Mouse (Mus musculus) hematopoietic stem cell, adult 5-6 weeks (primary cell): Measurements from ENCODE around the gene Tnpo2. TPM values are rescaled to one million over a fixed set of nuclear protein-coding genes. Genes with fewer than 3 reads are reported as not detected.
A peak's percentile ranks its signal among the peaks of the same experiment; 100 is the strongest.

Source experiments
- ATAC-seq, 2 experiments: fragments of 125-278 bp in 1 of 2; replicated peaks in 1 of 2; 2 replicates each; pipeline ENCODE4 v1.8.0; 2016 to 2017; ENCODE audit warnings: inconsistent platforms in 2 of 2, mild to moderate bottlenecking in 2 of 2, moderate number of reproducible peaks in 2 of 2, low read depth in 1 of 2, moderate TSS enrichment in 1 of 2; ENCODE audit not compliant: low FRiP score in 2 of 2, poor library complexity in 2 of 2, severe bottlenecking in 2 of 2, insufficient read depth in 1 of 2, low TSS enrichment in 1 of 2
- total RNA-seq: library from RNA; stranded (forward); fragments of 172-1452, 232-1000 nt; gene quantifications from 2 replicates; pipeline ENCODE4 v1.2.3, GENCODE M21; 2017

The Tnpo2 gene
- total RNA-seq, 1 experiment from 2014 or later, result 23.0 TPM

DNA sequence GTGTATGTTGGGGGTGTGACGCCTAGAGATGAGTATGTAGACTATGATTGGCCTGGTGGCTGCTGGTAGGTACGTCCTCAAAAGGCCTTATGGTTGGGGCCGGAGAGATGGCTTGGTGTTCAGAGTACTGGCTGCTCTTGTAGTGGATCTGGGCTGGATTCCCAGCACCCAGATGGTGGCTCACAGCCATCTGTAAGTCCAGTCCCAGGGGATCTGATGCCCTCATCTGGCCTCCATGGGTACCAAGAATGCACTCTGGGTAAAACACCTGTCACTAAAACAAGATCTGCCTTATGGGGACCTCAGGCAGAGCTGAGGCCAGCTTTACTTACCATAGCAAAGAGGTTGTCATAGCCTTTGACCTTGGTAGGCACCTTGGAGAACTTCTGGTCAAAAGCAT lies 12.9 kb upstream of the Tnpo2 start:
- no peak for ATAC-seq

DNA sequence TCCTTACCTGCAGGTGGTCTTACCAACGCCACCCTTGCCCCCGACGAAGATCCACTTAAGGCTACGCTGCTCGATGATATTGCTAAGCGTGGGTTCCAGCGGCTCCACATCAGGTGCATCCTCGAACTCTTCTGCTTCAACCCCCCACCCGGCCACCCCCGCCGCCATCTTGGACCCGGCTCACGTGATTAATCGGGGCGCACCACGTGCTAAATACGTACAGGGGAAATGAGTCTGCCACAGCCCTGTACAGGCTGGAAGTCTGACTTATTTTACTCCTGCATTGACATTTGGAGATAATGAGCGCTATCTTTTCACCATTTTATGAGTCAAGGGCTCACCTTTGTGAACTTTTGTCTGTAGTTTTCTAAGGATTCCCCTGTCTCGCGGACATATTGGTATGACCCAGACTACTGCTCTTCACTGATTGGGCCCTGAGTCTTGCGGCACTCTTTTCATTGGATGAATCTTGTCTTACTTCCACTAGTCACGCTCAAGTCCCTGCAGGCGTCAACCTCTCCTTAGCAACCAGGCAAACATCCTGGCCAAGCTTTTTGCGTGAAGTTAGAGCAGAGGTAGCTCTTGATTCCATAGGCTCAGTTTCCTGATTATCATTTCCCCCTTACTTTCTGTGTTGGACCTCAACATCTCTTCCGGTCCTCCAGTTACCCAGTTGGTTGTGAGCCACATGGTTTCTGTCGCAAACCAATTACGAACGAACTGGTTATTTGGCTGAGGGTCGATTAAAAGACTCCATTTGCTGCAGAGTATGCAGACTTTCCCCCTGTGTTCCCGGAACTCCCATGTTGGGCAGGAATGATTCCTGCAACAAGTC lies 11.4 kb upstream of the Tnpo2 start, which contains the start of gene Asna1:
TSS of gene Asna1 (minus strand) at position 184 of the 835 bp plus-strand sequence.
- peak; percentile 90 for ATAC-seq

DNA sequence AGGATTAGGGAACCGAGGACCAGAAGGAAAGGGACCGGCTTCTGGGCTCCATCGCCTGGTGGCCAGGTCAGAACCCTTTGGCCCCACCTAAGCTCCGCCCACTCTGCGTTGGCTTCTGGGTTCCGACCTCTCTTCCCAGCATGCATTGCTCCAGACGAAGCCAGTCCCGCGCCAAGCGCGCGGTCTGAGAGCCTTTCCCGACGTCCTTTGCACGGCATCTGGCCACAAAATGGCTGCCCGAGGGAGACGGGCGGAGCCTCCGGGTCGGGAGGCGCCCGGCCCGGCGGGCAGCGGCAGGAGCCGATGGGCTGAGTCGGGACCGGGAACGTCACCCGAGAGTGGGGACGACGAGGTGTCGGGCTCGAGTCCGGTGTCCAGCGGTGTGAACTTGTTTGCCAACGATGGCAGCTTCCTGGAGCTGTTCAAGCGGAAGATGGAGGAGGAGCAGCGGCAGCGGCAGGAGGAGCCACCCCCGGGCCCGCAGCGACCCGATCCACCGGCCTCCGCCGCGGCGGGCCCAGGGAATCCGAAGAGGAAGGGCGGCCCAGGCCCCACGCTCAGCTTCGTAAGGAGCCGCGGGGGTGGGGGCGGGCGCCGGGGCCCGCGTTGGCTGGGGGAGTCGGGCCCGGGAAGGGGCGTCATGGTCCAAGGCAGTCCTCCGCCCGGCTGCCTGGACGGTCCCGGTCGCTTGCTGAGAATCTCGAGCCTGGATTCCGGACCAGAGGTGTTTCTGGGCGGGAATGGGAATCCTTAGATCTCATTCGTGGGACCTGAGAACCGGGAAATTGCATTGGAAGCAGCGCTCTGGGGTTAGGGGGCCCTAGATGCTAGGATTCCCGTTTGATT lies 9.8 kb upstream of the Tnpo2 start, which contains the start of gene Trir:
TSS of gene Trir (plus strand) at position 154 of the 846 bp plus-strand sequence.
- peak; percentile 83 to 85 for ATAC-seq

DNA sequence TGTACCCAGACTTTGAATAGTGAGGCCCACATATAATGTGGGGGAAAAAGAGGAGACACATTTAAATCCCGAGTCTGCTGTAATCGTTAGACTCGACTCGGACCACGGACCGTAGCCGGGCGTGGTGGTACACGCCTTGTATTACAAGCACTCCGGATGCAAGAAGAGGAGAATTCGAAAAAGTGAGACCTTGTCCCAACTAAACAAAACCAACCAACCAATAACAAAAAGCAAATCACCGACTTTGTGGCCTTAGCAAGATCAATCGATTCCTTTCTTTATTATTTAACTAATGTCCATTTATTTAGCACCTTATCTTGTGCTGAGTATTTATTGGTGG lies 9.2 kb upstream of the Tnpo2 start:
- ATAC-seq, result no peak

DNA sequence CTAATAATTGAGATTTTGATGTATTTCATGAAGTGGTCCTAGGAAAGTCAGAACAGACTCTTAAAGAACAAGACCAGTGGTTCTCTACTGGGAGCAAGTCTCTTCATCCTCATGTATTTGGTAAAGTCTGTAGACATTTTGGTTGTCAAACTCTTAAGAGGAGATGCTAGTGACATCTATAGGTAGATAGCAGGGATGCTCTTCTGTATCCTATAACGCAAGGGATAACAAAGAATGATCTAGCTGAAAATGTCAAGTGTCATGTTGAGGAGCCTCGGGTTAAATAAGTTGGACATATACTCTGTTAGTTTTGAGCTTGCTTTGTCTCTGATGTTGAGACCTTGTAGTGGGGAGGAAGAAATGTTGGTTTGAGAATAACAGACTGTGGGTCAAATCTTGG lies 8.8 kb upstream of the Tnpo2 start:
- no peak for ATAC-seq

DNA sequence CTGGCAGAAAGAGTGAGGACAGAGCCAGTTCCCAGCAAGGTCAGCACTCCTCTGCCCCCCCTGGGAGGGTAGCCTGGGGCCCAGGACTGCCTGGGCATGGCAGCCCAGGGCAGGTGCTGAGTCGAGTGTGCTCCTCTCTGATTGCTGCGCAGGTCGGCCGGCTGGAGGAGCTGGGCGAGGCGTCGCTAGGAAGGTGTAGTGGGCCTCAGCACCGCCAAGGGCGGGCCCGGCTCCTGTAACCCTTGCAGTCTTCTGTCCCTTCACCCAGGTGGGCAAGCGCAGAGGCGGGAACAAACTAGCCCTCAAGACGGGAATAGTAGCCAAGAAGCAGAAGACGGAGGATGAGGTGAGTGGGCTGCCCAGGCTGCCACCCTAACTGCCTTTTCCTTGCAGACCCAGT lies 7.4 kb upstream of the Tnpo2 start:
- ATAC-seq, result no peak

DNA sequence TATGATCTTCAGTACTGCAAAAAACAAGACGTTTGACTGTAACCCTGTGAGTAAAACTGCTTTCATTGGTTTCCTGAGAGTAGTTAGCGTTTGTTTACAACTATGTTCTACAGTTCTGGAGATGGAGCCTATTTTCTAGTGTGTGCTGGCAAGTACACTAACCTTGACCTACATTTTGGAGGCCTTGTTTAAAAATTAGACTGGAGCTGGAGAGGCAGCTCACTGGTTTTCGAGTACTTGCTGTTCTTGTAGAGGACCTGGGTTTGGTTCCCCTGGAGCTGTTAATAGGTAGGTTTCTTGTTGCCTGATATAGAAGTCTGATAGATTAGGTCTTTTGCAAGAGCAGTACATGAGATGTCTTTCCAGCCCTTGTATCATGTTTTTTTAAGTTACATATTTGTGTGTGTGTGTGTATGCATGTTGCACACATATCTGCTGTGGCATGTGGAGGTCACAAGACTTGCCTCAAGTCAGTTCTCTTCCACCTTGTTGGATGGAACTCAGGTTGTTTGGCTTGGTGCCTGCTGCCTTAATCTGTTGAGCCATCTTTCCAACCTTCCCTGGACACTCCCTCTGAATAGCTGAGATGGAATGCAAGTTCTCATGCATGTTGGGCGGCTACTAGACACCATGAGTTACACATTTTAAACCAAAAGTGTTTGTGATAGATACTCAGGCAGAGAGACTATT lies 3.9 kb upstream of the Tnpo2 start:
- ATAC-seq, result no peak

DNA sequence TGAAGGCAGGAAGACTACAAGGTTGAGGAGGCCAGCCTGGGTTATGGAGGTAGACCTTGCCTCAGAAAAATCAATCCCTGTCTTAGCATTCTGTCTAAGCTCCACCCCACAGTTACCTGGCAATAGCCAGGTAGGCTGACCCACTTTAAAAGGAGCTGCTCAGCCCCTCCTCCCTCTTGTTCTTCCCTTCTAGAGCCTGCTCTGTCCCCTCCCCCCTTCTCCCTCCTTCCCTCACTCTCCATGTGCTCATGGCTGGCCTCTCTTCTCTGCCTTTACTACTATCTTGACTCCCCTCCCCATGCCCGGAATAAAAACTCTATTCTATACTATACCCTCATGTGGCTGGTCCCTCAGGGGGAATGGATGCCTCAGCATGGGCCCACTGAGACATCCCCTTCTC lies 2.8 kb upstream of the Tnpo2 start:
- ATAC-seq, result no peak

DNA sequence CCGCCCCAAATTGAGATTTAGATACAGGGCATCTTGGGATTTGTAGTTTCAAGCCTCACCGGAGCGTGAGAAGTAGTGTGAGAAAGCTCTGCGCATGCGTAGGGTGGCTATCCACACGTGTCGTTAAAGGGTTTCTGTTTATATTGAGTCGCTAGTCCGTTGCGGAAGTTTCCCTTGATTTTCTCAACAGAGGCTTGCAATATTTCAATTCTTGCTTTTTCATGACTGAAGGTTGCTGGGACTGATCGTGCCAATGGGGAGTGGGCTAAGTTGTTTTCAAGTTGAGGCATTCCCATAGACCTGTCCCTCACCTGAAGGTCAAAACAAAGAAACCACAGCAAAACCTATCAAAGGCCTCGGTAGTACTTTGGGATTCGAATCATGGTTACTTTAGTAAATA lies 2.0 kb upstream of the Tnpo2 start:
- ATAC-seq, result peak in 1 of 2 experiments; percentile 38; a peak in 1 of 4 replicates

DNA sequence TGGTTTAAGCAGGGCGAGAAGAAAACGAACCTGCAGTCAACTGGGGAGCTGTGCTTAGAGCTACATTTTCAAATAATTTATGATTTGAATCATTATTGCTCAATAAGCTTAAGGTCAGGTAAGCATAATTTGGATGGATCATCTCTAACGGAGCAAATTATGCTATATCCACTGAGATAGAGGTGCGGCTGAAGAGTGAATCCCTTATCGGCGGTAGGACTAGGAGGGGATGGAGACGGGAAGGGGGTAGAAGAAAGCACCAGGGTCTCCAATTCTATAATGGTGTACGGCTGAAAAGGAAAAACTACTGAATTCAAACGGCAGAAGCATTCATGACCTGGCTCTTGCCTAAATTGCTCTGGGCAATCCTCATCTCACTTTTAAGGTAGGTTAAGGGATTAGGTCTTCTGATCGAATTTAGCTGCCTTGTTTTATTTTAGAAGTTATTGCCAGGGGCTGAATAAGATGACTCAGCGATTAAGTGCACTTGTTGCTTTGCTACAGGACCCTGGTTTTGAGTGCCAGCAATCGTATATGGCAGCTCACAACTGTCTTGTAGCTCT lies 1.5 kb upstream of the Tnpo2 start:
- ATAC-seq, result no peak

DNA sequence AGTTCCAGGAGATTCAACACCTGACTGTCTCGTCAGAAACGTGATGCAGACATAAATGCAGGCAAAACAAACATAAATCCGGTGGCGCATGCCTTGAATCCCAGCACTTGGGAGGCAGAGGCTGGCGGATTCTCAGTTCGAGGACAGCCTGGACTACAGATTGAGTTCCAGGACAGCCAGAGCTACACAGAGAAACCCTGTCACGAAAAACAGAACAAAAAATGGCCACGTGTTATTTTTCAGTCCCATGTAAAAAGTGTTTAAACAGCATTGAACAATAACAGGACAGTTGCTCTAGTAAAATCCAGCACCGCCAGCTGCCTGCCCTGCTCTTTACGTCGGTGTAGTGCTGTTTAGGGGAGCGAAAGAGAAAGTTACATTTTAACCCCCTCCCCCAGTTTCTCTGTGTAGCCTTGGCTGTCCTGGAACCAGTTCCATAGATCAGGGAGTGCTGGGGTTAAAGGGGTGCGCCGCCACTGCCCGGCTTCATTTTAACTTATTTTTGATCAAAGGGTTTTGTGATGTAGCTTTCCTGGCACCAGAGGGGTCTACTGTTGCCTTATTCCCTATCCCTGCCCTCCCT lies 896 bp upstream of the Tnpo2 start:
- ATAC-seq, result no peak

DNA sequence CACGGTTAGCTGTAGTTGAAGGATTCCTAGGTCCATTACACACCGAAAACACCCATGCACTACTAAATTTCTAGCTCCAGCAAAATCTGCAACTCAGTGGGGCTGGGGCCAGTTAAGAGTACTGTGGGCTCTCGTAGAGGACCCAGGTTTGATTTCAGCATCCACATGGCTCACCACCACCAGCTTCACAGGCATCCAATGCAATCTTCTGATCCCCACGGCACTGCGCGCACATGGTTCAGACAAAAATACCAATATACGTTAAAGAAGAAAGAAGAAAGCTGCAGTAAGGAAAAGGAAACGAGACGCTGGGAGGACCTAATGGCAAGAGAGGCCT lies 366 bp upstream of the Tnpo2 start:
- no peak; a peak in 1 of 4 replicates for ATAC-seq

DNA sequence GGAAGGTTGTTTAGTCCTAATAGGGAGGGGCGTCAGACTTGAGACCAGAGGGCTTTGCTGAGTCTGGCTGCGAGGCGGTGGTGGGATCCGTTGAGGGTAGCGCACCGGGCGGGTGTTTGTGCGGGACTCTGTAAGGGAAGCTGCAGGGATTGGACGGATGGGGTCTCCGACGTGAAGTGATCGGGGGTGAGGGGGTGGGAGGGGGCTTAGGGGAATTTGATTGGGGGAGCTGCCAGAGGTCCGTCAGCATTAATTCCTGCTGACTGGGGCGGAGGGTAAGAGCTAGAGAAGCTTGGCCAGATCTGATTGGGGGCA lies 608 bp downstream of the Tnpo2 start:
- ATAC-seq, result peak in 1 of 2 experiments; percentile 17; a peak in 1 of 4 replicates

DNA sequence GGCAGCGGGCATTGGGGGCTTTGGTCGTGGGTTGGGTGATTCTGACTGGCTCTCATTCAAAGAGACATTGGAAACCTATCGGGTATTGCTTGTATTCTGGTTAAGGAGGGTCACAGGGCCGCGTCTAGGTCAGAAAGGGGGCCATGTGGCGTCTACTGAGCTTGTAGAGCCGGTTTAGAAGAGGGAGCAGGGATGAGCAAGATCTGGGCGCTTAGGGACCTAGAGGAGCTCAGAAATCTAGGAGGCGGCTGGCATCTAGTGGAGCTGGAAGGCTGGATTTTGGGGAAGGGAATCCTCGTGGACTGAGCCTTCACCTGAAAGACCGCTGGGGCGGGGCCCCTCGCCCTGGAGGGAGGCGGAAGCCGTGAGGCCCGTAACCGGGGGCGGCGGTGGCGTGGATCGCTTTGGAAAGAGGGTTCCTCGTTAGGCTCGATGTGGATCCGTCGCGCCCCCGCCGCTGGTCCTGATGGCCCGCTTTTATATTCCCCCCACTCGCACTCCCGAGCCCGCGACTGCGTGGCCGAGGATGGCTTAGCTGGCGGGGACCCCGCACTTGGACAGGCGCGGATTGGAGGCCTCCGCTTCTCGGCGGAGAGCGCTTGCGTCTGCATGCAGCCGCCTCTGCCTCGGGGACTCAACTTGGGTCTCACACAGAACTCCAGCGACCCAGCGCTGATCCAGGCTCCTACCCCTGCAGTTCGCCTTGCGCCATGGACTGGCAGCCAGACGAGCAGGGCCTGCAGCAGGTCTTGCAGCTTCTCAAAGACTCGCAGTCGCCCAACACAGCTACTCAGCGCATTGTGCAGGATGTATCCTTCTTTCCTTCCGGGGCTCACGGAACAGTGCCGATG lies 1.2 kb downstream of the Tnpo2 start:
- peak; percentile 9 to 15; a peak in 1 of 4 replicates for ATAC-seq

DNA sequence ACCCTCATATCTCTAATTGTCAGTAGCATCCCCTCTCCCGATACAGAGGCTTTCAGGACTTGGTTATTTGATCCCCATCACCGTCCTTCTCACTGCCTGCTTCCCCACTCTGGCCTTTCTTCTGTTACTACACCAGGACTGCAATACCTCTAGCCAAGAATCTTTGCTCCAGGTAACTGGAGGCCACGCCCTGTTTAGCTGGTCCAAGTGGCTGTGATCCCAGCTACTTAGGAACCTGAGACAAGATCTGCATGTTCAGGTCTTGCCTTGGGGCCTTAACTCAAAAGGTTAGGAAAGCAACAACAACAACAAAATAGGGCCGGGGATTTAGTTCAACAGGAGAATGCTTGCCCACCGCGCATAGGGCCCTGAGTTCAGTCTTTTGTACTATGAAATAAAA lies 6.9 kb downstream of the Tnpo2 start:
- no peak for ATAC-seq

DNA sequence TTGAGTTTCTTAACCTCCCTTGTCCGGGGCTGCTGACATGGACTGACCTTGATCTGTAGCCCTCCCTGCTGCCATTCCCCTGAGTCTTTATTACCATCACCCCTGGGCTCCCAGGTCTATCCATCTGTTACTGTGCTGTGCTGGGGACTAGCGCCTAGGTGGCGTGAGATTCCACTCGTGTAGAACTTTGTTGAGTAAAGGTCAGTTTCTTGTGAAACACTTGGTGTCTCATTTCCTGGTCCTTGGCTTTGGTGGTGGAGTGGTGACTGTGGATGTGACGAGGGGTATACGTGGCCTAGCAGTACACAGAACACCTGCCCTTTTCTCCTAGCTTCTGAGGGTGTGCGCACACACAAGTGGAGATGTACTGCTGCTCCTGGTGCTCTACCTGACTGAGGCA lies 20.7 kb downstream of the Tnpo2 start:
- no peak for ATAC-seq
